Mouse (Mus musculus): ENCODE data around the gene Dbx2. TPM values are rescaled to one million over a fixed set of nuclear protein-coding genes. Genes with fewer than 3 reads are reported as not detected.

Gene Dbx2
- total and polyA plus RNA-seq, 2 experiments from 2014 or later, result not detected

- Histone ChIP-seq H3K27ac (ENCODE audit: low read depth) (no peak overlapping the region), H3K27me3 (ENCODE audit: control insufficient read depth, insufficient read depth, low read length) (0 out of 2 replicates have a peak, but pooled peaks cover 5% of the 10 kb centered on the region), H3K36me3 (replicated peaks; ENCODE audit: control insufficient read depth, insufficient read depth, low read length) (no peaks in the 10 kb centered on the region), H3K9ac (replicated peaks; ENCODE audit: low read depth, low read length) (no peak overlapping the region), H3K4me3 (ENCODE audit: low read depth, low read length) (no peak overlapping the region), H3K9me3 (replicated peaks; ENCODE audit: control insufficient read depth, low read length) (no peaks in the 10 kb centered on the region), H3K4me1 (ENCODE audit: control insufficient read depth, insufficient read depth) (no peaks in the 10 kb centered on the region), H3K4me2 (ENCODE audit: low read depth, low read length) (no peak overlapping the region)
- TF ChIP-seq CTCF (IDR thresholded peaks at IDR 0.05; ENCODE audit: low read depth) (peak; percentile 82), EP300 (IDR thresholded peaks at IDR 0.05; ENCODE audit: low read depth) (no peak)
- ATAC-seq (ENCODE audit: insufficient read depth, low read depth), result no peak
- 13% methylated on average over 5 of the region's 5 CpGs for WGBS
- peak; percentile 37 for DNase-seq (ENCODE audit: low spot score)
Observed at GRCm38 (mm10) chr15:95574661-95575060, 81.1 kb downstream of the Dbx2 start.

Other genes with a start within 250 kb of the Dbx2 start
- gene Nell2, start 127.4 kb downstream of the Dbx2 start, total RNA-seq (2014; rRNA removed; ENCODE audit: low replicate concordance), result 0.11 TPM in 1 of 2 replicates, not detected in the other
- gene Nell2, start 127.4 kb downstream of the Dbx2 start, polyA plus RNA-seq (2015; fragmentation: Nextera tagmentation; extraction: Ambion mirVana), result 0.07 TPM in 1 of 2 replicates, not detected in the other
- gene Ano6, start 134.9 kb upstream of the Dbx2 start, total RNA-seq (2014; rRNA removed; ENCODE audit: low replicate concordance), result 26.5 and 37.0 TPM in 2 replicates
- gene Ano6, start 134.9 kb upstream of the Dbx2 start, polyA plus RNA-seq (2015; fragmentation: Nextera tagmentation; extraction: Ambion mirVana), result 13.5 and 14.2 TPM in 2 replicates